Mouse (Mus musculus) liver, embryonic 11.5 days (tissue): ENCODE measurements around the gene Acot4. TPM values are rescaled to one million over a fixed set of nuclear protein-coding genes. Genes with fewer than 3 reads are reported as not detected.
"Not testable (repeated sequence)": the region's sequence is repeated elsewhere in the genome, so short reads cannot be mapped to it uniquely, and the experiment has no call there.

Experiments used
- ATAC-seq: fragments of 200-750 bp; cut with Nextera tagmentation; replicated peaks from 2 replicates; pipeline ENCODE4 v1.8.0; 2017; ENCODE audit warnings: moderate number of reproducible peaks, mild to moderate bottlenecking, moderate TSS enrichment, moderate library complexity; ENCODE audit not compliant: low FRiP score
- DNase-seq: peaks from one replicate; pipeline ENCODE4 v3.0.0-alpha.2; 2017; ENCODE audit warnings: low spot score
- H3K27ac ChIP-seq: fragments of 300-500 bp; sonication (generic); 2 replicates; pipeline ENCODE4 v1.5.1; 2014; ENCODE audit warnings: mild to moderate bottlenecking, low read depth, low read length, control low read depth
- H3K27me3 ChIP-seq: fragments of 300-500 bp; sonication (generic); replicated peaks from 2 replicates; pipeline ENCODE4 v1.6.1; 2014; ENCODE audit warnings: low read length, mixed read lengths; ENCODE audit not compliant: control insufficient read depth, insufficient read depth
- H3K36me3 ChIP-seq: fragments of 300-500 bp; sonication (generic); 2 replicates; pipeline ENCODE4 v1.6.1; 2014; ENCODE audit warnings: mild to moderate bottlenecking, low read length, moderate library complexity, mixed read lengths; ENCODE audit not compliant: control insufficient read depth, insufficient read depth
- H3K4me1 ChIP-seq: fragments of 300-500 bp; sonication (generic); replicated peaks from 2 replicates; pipeline ENCODE4 v1.6.1; 2014; ENCODE audit warnings: low read length, mixed read lengths; ENCODE audit not compliant: control insufficient read depth, insufficient read depth
- H3K4me2 ChIP-seq: fragments of 300-500 bp; sonication (generic); 2 replicates; pipeline ENCODE4 v1.6.1; 2014; ENCODE audit warnings: mild to moderate bottlenecking, control low read depth, moderate library complexity
- H3K4me3 ChIP-seq: fragments of 300-500 bp; sonication (generic); 2 replicates; pipeline ENCODE4 v1.5.1; 2014; ENCODE audit warnings: low read depth, low read length, control low read depth
- H3K9ac ChIP-seq: fragments of 300-500 bp; sonication (generic); 2 replicates; pipeline ENCODE4 v1.6.1; 2014; ENCODE audit warnings: low read depth, low read length, control low read depth
- H3K9me3 ChIP-seq: fragments of 300-500 bp; sonication (generic); 2 replicates; pipeline ENCODE4 v1.6.1; 2016; ENCODE audit warnings: low read length, inconsistent platforms, mixed read lengths; ENCODE audit not compliant: control insufficient read depth
- WGBS: fragments of 180-500 bp; shearing (Covaris S2); extraction: QIAGEN DNeasy Blood & Tissue Kit; methylation state at CpG from one replicate; pipeline ENCODE4 v1.1.7; 2014; 5-methylcytosine and 5-hydroxymethylcytosine counted together
- polyA plus RNA-seq: library from polyadenylated mRNA; unstranded; fragments of >200 nt; fragmentation: Nextera tagmentation; extraction: Ambion mirVana; gene quantifications from 2 replicates; pipeline ENCODE4 v1.2.1, GENCODE M21; 2014

The Acot4 gene
- polyA plus RNA-seq, 1 experiment from 2014 or later, result 8.4 TPM

DNA sequence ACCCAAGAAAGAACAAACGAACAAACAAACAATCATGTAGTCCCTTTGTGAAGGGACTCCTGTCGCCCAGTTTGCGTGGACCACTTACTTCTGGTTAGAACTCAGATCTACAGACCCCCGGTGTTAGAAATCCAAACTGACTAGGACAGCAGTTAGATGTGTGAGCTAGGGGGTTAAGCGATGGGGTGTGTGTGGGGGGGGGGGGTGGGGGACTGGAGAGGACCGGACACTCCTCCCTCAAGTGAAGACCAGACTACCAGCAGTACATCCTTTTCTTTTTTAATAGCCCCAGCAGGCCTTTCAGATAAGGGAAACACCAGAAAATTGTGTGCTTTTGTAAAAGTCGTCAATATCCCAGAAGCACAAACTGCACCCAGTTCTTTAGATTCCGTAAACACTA is 29.4 kb upstream of the Acot4 start:
- no peak for ATAC-seq
- H3K4me3 ChIP-seq, result peak overlapping the region; percentile 42; the same call in 1 of the 2 replicates

DNA sequence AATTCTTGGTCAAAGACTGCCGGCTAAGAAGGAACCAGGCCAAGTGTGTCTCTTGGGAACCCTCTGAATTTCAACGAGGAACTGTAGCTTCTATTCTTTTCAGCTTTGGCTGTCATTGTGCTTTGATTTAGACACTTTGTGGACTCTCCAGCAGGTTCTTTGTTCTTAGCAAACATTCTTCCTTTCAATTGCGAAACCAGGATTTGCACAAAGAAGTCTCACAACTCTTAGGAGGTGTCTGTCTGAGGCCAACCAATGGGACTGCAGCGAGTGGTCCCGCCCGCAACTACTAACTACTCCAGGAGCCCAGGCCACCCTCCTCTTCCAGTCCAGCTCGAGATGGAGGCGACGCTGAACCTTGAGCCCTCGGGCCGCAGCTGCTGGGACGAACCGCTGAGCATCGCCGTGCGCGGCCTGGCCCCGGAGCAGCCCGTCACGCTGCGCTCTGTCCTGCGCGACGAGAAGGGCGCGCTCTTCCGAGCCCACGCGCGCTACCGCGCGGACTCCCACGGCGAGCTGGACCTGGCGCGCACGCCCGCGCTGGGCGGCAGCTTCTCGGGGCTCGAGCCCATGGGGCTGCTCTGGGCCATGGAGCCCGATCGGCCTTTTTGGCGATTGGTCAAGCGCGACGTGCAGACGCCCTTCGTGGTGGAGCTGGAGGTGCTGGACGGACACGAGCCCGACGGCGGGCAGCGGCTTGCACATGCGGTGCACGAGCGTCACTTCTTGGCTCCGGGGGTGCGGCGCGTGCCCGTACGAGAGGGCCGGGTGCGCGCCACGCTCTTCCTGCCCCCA is 28.8 kb upstream of the Acot4 start, which contains the start of gene Acot1:
Gene Acot1 (plus strand): TSS at position 320 of the 795 bp plus-strand sequence.
- not testable (repeated sequence) for H3K4me1 ChIP-seq, DNase-seq, H3K9me3 ChIP-seq, H3K9ac ChIP-seq, H3K27ac ChIP-seq, H3K36me3 ChIP-seq
- peak; percentile 68 for ATAC-seq
- Histone ChIP-seq H3K4me3 (peak within 1 kb of the TSS; percentile 42), H3K27me3 (peaks cover 11% of the 10 kb centered on the region; the same call in 1 of the 2 replicates), H3K4me2 (peak within 1 kb of the TSS; percentile 56)
- WGBS, result 3% methylated on average over 56 of the region's 70 CpGs

More for the DNA sequence above, 29.4 kb upstream of the Acot4 start:
- H3K9me3 ChIP-seq, result no peaks in the 10 kb centered on the region
- WGBS, result 69% methylated on average over 8 of the region's 8 CpGs
- H3K36me3 ChIP-seq, result no peaks in the 10 kb centered on the region; the same call in 1 of the 2 replicates
- H3K27ac ChIP-seq, result no peak overlapping the region
- H3K9ac ChIP-seq, result no peak overlapping the region
- DNase-seq, result no peak
- peaks cover 11% of the 10 kb centered on the region; the same call in 1 of the 2 replicates for H3K27me3 ChIP-seq
- peak overlapping the region; percentile 56 for H3K4me2 ChIP-seq
- no peaks in the 10 kb centered on the region for H3K4me1 ChIP-seq

DNA sequence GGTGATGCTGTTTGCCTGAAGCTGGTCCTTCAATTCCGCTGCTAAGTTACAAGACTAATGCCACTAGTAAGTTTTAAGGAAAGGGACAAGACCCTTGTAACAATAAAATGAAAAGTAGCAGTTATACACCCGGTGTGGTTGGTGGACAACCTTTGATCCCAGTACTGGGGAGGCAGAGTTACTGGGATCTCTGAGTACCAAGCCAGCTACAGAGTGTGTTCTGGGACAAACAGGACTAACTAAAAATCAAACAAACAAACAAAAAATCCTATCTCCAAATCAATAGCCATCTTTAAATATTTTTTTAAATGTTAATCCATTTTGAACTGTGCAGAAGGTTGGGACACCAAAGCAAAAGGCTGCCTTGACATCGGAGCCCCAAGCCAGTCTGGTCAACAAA is 28.0 kb upstream of the Acot4 start:
- H3K4me3 ChIP-seq, result peak overlapping the region; percentile 42
- ATAC-seq (no peak), DNase-seq (no peak)
- H3K4me1 ChIP-seq, result no peaks in the 10 kb centered on the region
- peak overlapping the region; percentile 56 for H3K4me2 ChIP-seq
- H3K27ac ChIP-seq, result no peak overlapping the region; the same call in 1 of the 2 replicates
- H3K27me3 ChIP-seq, result peaks cover 11% of the 10 kb centered on the region; the same call in 1 of the 2 replicates
- H3K36me3 ChIP-seq, result no peaks in the 10 kb centered on the region; the same call in 1 of the 2 replicates
- H3K9ac ChIP-seq, result no peak overlapping the region
- 80% methylated on average over 3 of the region's 3 CpGs for WGBS
- H3K9me3 ChIP-seq, result no peaks in the 10 kb centered on the region

DNA sequence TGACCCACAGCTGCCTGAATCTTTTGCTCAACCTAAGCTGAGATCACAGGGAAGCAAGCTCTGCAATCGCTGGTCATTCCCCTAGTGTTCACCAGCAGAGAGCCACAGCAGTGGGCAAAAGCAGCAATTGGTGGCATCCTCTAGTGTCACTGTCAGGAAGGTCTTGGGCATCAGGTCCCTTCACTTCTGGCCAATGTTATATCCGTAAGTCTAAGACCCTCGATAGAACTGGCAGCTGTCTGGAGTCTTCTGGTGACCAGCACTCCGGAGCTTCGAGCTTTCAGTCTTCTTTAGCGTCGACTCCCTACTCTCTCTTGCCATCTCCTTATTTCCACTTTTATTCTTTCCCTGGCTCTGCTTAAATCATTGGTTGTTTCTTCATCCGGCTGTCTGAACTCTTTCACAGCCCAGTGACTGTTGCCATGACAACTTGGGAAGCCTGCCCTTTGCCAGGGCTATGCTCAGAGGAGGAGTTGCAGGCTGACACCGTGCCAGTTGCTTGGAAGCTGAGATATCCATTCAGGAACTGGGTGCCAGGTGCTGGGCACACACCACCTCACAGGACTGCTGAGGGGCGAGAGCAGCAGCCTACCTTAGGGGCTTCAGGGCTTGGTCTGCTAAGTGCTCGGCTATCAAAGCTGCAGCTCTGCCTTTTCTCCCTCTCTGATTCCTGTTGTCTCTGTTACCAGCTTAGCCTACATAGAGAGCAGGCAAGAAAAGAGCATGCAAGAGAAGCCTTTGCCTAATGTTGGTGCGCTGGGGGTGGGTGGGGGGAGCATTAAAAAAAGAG is 26.7 kb upstream of the Acot4 start:
- ATAC-seq, result no peak
- Histone ChIP-seq H3K9ac (no peak overlapping the region), H3K27ac (no peak overlapping the region), H3K9me3 (no peaks in the 10 kb centered on the region), H3K36me3 (no peaks in the 10 kb centered on the region; the same call in 1 of the 2 replicates), H3K4me3 (no peak overlapping the region), H3K27me3 (peaks cover 11% of the 10 kb centered on the region; the same call in 1 of the 2 replicates), H3K4me2 (peak overlapping the region; percentile 56; the same call in 1 of the 2 replicates), H3K4me1 (no peaks in the 10 kb centered on the region)
- no peak for DNase-seq
- 64% methylated on average over 12 of the region's 12 CpGs for WGBS

DNA sequence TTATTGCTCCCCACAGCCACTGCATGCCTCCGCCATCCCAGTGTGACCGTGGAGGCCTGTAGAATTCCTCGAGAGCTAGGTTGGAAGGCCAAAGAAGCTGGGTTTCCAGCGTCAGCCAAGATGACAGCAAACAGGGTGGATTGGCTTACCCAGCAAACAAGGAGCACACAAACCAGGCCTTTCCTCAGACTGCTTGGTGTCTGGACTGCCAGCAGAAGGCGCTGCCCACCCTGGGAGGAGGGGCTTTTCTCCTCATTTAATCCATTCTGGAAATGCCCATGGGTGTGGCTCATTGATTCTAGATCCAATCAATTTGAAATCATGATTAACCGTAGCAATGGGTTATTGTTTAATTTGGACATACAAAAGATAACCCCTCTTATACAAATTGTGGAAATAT is 25.0 kb upstream of the Acot4 start:
- WGBS, result 71% methylated on average over 6 of the region's 6 CpGs
- Histone ChIP-seq H3K4me3 (no peak overlapping the region), H3K4me1 (no peaks in the 10 kb centered on the region), H3K9me3 (no peaks in the 10 kb centered on the region), H3K9ac (no peak overlapping the region), H3K27me3 (peaks cover 11% of the 10 kb centered on the region; the same call in 1 of the 2 replicates), H3K36me3 (no peaks in the 10 kb centered on the region; the same call in 1 of the 2 replicates), H3K27ac (no peak overlapping the region), H3K4me2 (no peak overlapping the region)
- ATAC-seq, result no peak
- no peak for DNase-seq

DNA sequence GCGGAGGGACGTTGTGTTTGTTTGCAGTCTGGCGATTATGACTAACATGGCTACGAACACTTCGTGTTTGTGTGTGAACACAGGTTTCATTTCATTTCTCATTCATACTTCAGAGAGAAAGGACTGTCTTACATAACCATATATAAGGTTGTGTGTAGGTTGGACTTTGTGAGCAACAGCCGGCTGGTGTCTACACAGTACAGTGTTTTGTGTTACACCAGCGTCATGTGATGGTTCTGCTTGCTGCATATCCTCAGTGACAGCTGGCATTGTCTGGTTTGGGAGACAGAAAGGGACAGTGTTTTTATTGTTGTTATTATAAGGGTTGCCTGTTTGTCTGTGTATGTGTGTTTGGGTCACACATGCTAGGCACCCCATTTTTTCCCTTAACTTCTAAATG is 24.5 kb upstream of the Acot4 start:
- no peak overlapping the region for H3K27ac ChIP-seq
- no peaks in the 10 kb centered on the region for H3K9me3 ChIP-seq
- H3K4me2 ChIP-seq, result no peak overlapping the region
- H3K36me3 ChIP-seq, result no peaks in the 10 kb centered on the region; the same call in 1 of the 2 replicates
- peaks cover 11% of the 10 kb centered on the region; the same call in 1 of the 2 replicates for H3K27me3 ChIP-seq
- DNase-seq (no peak), ATAC-seq (no peak)
- WGBS, result 87% methylated on average over 7 of the region's 7 CpGs
- H3K4me1 ChIP-seq, result no peaks in the 10 kb centered on the region
- no peak overlapping the region for H3K4me3 ChIP-seq
- H3K9ac ChIP-seq, result no peak overlapping the region

DNA sequence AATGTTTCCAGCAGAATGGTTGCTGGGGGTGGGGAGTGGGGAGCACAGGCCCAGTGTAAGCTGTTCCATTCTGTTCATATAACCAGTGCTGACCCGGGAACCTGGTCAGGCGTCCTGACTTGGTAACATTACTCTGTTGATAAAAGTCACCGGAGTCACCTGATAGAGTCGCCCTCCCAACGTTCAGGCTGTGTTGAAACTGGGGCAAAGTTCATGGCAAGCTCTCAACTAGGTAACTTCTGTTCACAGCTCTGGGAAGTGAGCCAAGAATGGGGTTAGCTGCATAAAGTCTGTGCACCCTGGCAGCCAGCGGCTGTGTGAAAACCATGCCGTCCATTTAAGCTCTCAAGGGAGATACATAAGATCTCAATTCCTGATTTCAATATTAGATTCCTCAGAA is 17.7 kb upstream of the Acot4 start:
- not testable (repeated sequence) for H3K4me2 ChIP-seq, H3K9ac ChIP-seq, H3K27me3 ChIP-seq, H3K4me1 ChIP-seq, H3K4me3 ChIP-seq, H3K27ac ChIP-seq, DNase-seq, H3K9me3 ChIP-seq, H3K36me3 ChIP-seq
- WGBS, result 51% methylated on average over 7 of the region's 7 CpGs
- peak; percentile 65 for ATAC-seq

DNA sequence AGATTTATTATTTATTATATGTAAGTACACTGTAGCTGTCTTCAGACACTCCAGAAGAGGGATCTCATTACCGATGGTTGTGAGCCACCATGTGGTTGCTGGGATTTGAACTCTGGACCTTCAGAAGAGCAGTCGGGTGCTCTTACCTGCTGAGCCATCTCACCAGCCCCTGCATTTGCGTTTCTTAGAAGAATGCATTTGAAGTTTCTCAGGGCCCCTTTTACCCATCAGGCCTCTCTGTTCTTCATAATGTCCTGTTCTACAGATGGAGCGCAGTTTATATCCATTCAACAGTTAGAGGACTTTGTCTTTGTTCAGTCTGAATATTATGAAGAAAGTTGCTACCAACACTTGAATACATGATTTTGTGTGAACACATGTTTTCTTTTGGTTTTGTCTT is 15.9 kb upstream of the Acot4 start:
- DNase-seq, H3K27ac ChIP-seq, H3K9me3 ChIP-seq, H3K36me3 ChIP-seq, H3K9ac ChIP-seq, H3K4me1 ChIP-seq, H3K27me3 ChIP-seq, H3K4me3 ChIP-seq, ATAC-seq, H3K4me2 ChIP-seq: not testable (repeated sequence)
- 91% methylated on average over 4 of the region's 4 CpGs for WGBS
